Mouse (Mus musculus) liver, postnatal 0 days (tissue): Measurements from ENCODE around the gene Sf3b3. TPM values are rescaled to one million over a fixed set of nuclear protein-coding genes. Genes with fewer than 3 reads are reported as not detected.

Source experiments
- ATAC-seq: fragments of 200-750 bp; cut with Nextera tagmentation; 2 replicates; pipeline ENCODE4 v1.8.0; 2017; ENCODE audit warnings: mild to moderate bottlenecking, moderate library complexity
- DNase-seq: peaks from one replicate; pipeline ENCODE4 v3.0.0-alpha.2; 2016
- H3K27ac ChIP-seq: fragments of 300-500 bp; sonication (generic); 2 replicates; pipeline ENCODE4 v1.5.1; 2014; ENCODE audit warnings: antibody characterized with exemption, moderate library complexity, mild to moderate bottlenecking, low read depth
- H3K27me3 ChIP-seq: fragments of 300-500 bp; sonication (generic); 2 replicates; pipeline ENCODE4 v1.6.1; 2014; ENCODE audit warnings: low read length, control low read depth, mixed read lengths; ENCODE audit not compliant: insufficient read depth
- H3K36me3 ChIP-seq: fragments of 300-500 bp; sonication (generic); replicated peaks from 2 replicates; pipeline ENCODE4 v1.6.1; 2014; ENCODE audit warnings: mild to moderate bottlenecking, control low read depth, low read length, moderate library complexity, mixed read lengths; ENCODE audit not compliant: insufficient read depth
- H3K4me1 ChIP-seq: fragments of 300-500 bp; sonication (generic); 2 replicates; pipeline ENCODE4 v1.6.1; 2014; ENCODE audit warnings: antibody characterized with exemption, mild to moderate bottlenecking, control low read depth; ENCODE audit not compliant: insufficient read depth
- H3K4me2 ChIP-seq: fragments of 300-500 bp; sonication (generic); 2 replicates; pipeline ENCODE4 v1.6.1; 2014; ENCODE audit warnings: low read depth, mild to moderate bottlenecking, low read length, moderate library complexity, mixed read lengths
- H3K4me3 ChIP-seq: fragments of 300-500 bp; sonication (generic); 2 replicates; pipeline ENCODE4 v1.5.1; 2014; ENCODE audit warnings: low read depth, low read length
- H3K9ac ChIP-seq: fragments of 300-500 bp; sonication (generic); replicated peaks from 2 replicates; pipeline ENCODE4 v1.6.1; 2014; ENCODE audit warnings: mild to moderate bottlenecking, moderate library complexity
- H3K9me3 ChIP-seq: fragments of 300-500 bp; sonication (generic); 2 replicates; pipeline ENCODE4 v1.6.1; 2016; ENCODE audit warnings: mild to moderate bottlenecking, control low read depth, low read length, mixed read lengths
- CTCF ChIP-seq: sonication (generic); IDR thresholded peaks from 2 replicates; pipeline ENCODE4 v1.5.1; 2016; ENCODE audit warnings: antibody characterized with exemption, low read depth
- EP300 ChIP-seq: IDR thresholded peaks from 2 replicates; pipeline ENCODE4 v1.6.1; 2016; ENCODE audit warnings: antibody characterized with exemption, low read depth, mild to moderate bottlenecking
- WGBS: fragments of 180-500 bp; shearing (Covaris S2); extraction: QIAGEN DNeasy Blood & Tissue Kit; methylation state at CpG from one replicate; pipeline ENCODE4 v1.1.7; 2014; ENCODE audit not compliant: insufficient replicate concordance; 5-methylcytosine and 5-hydroxymethylcytosine counted together
- polyA plus RNA-seq: library from polyadenylated mRNA; unstranded; fragments of >200 nt; fragmentation: Nextera tagmentation; extraction: Ambion mirVana; gene quantifications from 2 replicates; pipeline ENCODE4 v1.2.1, GENCODE M21; 2015

Gene Sf3b3
- polyA plus RNA-seq, 1 experiment from 2014 or later: 31.2 TPM

- H3K9me3 ChIP-seq: no peaks in the 10 kb centered on the region
- peaks cover 64% of the 10 kb centered on the region for H3K36me3 ChIP-seq
- no peak overlapping the region for H3K9ac ChIP-seq
- H3K4me1 ChIP-seq: peaks cover 7% of the 10 kb centered on the region; the same call in 1 of the 2 replicates
- no peak for TF ChIP-seq EP300
- TF ChIP-seq CTCF: 0 out of 2 replicates have a peak, but pooled peaks have one; percentile 14
- H3K4me2 ChIP-seq: no peak overlapping the region
- no peak for ATAC-seq
- WGBS: 86% methylated on average over 3 of the region's 3 CpGs
- no peak overlapping the region for H3K4me3 ChIP-seq
- no peak overlapping the region for H3K27ac ChIP-seq
- DNase-seq: no peak
- H3K27me3 ChIP-seq: no peaks in the 10 kb centered on the region
Measured at GRCm38 (mm10) chr8:110842012-110842574, 4.5 kb downstream of the Sf3b3 start.

- Histone ChIP-seq H3K4me2 (no peak overlapping the region), H3K9me3 (no peaks in the 10 kb centered on the region), H3K4me3 (no peak overlapping the region), H3K36me3 (peaks cover 88% of the 10 kb centered on the region), H3K27me3 (no peaks in the 10 kb centered on the region), H3K4me1 (no peaks in the 10 kb centered on the region), H3K9ac (no peak overlapping the region), H3K27ac (no peak overlapping the region)
- ATAC-seq (no peak), DNase-seq (no peak)
- 87% methylated on average over 3 of the region's 3 CpGs for WGBS
- TF ChIP-seq EP300 (no peak), CTCF (no peak)
Measured at GRCm38 (mm10) chr8:110831956-110832355, 14.6 kb downstream of the Sf3b3 start.

GRCm38 (mm10) chr8:110828511-110828910 is 18.1 kb downstream of the Sf3b3 start:
- no peak for TF ChIP-seq EP300
- TF ChIP-seq CTCF: no peak
- DNase-seq (no peak), ATAC-seq (no peak)
- Histone ChIP-seq H3K9ac (no peak overlapping the region), H3K27ac (no peak overlapping the region), H3K9me3 (no peaks in the 10 kb centered on the region), H3K4me2 (no peak overlapping the region), H3K36me3 (peaks cover 91% of the 10 kb centered on the region), H3K27me3 (no peaks in the 10 kb centered on the region), H3K4me1 (no peaks in the 10 kb centered on the region), H3K4me3 (no peak overlapping the region)
- 79% methylated on average over 3 of the region's 3 CpGs for WGBS

- no peaks in the 10 kb centered on the region for H3K4me1 ChIP-seq
- no peaks in the 10 kb centered on the region for H3K27me3 ChIP-seq
- TF ChIP-seq EP300 (no peak), CTCF (no peak)
- no peak overlapping the region for H3K27ac ChIP-seq
- no peak for DNase-seq
- no peak overlapping the region for H3K4me3 ChIP-seq
- no peaks in the 10 kb centered on the region for H3K9me3 ChIP-seq
- no peak for ATAC-seq
- 83% methylated on average over 1 of the region's 1 CpGs for WGBS
- peaks cover 95% of the 10 kb centered on the region for H3K36me3 ChIP-seq
- H3K9ac ChIP-seq: no peak overlapping the region
- H3K4me2 ChIP-seq: no peak overlapping the region
Measured at GRCm38 (mm10) chr8:110824861-110825260, 21.7 kb downstream of the Sf3b3 start.

- Histone ChIP-seq H3K36me3 (peaks cover 96% of the 10 kb centered on the region), H3K27ac (no peak overlapping the region), H3K9ac (no peak overlapping the region), H3K27me3 (no peaks in the 10 kb centered on the region), H3K4me1 (no peaks in the 10 kb centered on the region), H3K4me2 (no peak overlapping the region), H3K9me3 (no peaks in the 10 kb centered on the region), H3K4me3 (no peak overlapping the region)
- 73% methylated on average over 3 of the region's 3 CpGs for WGBS
- DNase-seq (no peak), ATAC-seq (no peak)
- TF ChIP-seq EP300 (no peak), CTCF (no peak)
Measured at GRCm38 (mm10) chr8:110821960-110822359, 24.6 kb downstream of the Sf3b3 start.

GRCm38 (mm10) chr8:110820257-110820656 is 26.3 kb downstream of the Sf3b3 start:
- no peaks in the 10 kb centered on the region for H3K4me1 ChIP-seq
- ATAC-seq: no peak
- TF ChIP-seq EP300 (no peak), CTCF (no peak)

More at GRCm38 (mm10) chr8:110820257-110820656, 26.3 kb downstream of the Sf3b3 start:
- H3K9me3 ChIP-seq: no peaks in the 10 kb centered on the region
- no peak overlapping the region for H3K9ac ChIP-seq
- H3K27me3 ChIP-seq: no peaks in the 10 kb centered on the region
- WGBS: 94% methylated on average over 2 of the region's 2 CpGs
- DNase-seq: no peak
- peaks cover 95% of the 10 kb centered on the region for H3K36me3 ChIP-seq
- H3K4me3 ChIP-seq: no peak overlapping the region
- H3K4me2 ChIP-seq: no peak overlapping the region
- H3K27ac ChIP-seq: no peak overlapping the region
